Mouse (Mus musculus): ENCODE measurements at regions not wholly inside any gene's neighbourhood (a gene's known extent, or its start where the extent isn't known, plus 50 kb on each side); places are given as distances from the start of the nearest gene placed in this dataset.

DNA sequence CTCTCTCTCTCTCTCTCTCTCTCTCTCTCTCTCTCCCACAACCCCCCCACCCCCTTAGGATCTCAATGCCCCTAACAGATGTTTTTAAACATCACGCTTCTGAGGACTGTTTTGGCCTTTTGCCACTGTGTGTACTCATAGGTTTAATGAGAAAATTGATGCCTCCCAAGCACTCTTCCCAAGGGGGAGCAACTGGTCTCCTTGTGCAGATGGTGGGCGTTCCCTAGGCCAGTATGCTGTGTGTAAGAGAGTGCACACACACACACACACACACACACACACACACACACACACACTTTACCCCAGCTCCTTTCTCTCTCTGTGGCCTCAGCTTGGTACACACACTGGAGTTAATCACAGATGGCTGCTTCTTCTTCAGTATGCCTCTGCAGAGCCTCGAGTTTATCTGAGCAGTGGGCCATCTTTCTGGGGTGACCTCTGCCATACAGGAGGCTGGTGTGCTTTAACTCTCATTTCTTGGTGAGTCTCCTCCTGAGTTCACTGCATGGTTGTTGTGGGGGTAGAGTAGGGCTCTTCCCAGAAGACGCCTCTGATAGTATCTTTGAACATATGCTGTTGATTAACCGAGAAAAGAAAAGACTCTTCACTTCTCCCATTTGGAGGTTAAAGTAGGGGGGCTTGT, 236.2 kb upstream of the Jade1 start:
- TF ChIP-seq POLR2A (IDR thresholded peaks at IDR 0.05; ENCODE audit: borderline replicate concordance, extremely low read depth, insufficient read depth, insufficient read length, poor library complexity, severe bottlenecking) (no peak), CTCF (IDR thresholded peaks at IDR 0.05; ENCODE audit: borderline replicate concordance, extremely low read depth, insufficient read depth, insufficient read length) (no peak)
- DNase-seq (ENCODE audit: low read depth): peak; percentile 48

DNA sequence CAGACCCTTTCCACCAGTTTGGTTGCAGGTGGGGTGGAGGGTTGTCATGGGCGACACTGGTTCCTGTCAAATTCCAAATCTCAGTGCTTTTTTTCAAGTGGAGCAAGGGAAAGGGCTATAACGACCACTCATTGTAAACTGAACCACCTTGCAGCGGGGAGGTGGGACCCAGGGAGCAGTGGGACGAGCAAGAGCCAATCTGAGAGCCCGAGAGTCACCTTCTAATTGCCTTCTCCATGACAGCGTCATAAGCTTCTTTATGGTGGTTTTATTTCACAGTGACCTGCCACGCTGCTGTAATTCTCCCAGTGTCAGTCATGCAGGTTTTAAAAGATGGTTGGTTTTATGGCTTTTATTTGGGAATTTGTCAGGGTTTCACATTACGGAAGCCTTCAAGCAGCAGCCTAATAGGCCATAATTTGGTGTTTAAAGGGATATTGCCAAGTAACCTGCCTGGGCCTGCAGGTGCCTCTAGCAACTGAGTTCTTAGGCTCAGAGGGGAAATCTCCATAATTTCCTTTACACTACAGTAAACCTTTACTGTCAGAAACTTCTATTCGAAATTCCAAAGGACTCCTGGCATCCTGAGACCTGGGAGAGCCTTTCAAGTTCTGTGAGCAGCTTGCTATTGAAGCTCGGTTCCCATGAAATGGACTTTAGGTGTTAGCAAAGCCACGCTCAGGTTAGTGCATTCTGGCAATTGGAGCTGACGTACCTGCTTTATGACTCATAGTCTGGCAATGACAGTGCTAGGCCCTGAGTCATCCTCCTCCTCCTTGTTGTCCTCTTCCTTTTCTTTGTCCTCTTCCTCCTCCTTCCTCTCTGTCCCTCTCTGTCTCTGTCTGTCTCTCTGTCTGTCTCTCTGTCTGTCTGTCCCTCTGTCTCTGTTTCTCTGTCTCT, 235.6 kb upstream of the Pgrmc2 start:
- DNase-seq (ENCODE audit: low read depth): no peak
- no peak for TF ChIP-seq CTCF (IDR thresholded peaks at IDR 0.05; ENCODE audit: borderline replicate concordance, extremely low read depth, insufficient read depth, insufficient read length)
- no peak for TF ChIP-seq POLR2A (IDR thresholded peaks at IDR 0.05; ENCODE audit: borderline replicate concordance, extremely low read depth, insufficient read depth, insufficient read length, poor library complexity, severe bottlenecking)

DNA sequence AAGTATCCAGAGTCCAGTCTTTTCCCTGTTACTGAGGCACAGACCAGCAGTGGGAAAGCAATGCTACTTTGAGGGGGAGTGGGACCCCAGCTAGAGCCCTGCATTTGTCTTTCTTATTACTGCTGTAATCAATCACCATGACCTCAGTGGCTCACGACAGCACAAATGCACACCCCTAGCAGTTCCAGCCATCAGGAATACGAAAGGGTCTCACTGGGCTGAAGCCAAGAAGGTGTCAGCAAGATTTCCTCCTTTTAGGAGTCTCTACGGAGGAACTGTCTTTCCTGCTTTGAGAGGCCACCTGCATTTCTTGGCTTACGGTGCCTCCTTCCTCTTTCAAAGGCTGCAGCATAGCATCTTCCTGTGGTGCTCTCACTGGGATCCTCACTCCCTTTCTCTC, 234.3 kb upstream of the Pgrmc2 start:
- TF ChIP-seq POLR2A (IDR thresholded peaks at IDR 0.05; ENCODE audit: borderline replicate concordance, extremely low read depth, insufficient read depth, insufficient read length, poor library complexity, severe bottlenecking) (no peak), CTCF (IDR thresholded peaks at IDR 0.05; ENCODE audit: borderline replicate concordance, extremely low read depth, insufficient read depth, insufficient read length) (no peak)
- DNase-seq (ENCODE audit: low read depth): no peak

DNA sequence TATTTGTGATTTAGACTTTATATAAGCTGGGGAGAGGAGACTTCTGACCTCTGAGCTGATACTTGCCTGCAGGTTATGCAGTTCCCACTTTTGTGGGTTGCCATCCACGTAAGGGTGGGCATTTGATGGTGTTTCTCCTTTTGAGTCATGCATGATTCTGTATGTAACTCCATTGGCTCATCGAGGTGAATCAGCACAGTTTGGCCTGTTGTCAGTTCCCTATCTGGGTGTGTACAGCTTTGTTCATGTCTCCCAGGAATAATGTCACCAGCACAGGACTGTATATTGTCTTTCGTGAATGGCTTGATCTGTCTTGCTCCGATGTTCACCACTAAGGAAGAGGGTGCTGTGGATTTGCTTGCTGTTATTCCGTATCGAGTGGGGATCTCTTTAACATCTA, 229.6 kb upstream of the Pgrmc2 start:
- DNase-seq (ENCODE audit: low read depth): no peak
- TF ChIP-seq CTCF (IDR thresholded peaks at IDR 0.05; ENCODE audit: borderline replicate concordance, extremely low read depth, insufficient read depth, insufficient read length) (no peak), POLR2A (IDR thresholded peaks at IDR 0.05; ENCODE audit: borderline replicate concordance, extremely low read depth, insufficient read depth, insufficient read length, poor library complexity, severe bottlenecking) (no peak)

DNA sequence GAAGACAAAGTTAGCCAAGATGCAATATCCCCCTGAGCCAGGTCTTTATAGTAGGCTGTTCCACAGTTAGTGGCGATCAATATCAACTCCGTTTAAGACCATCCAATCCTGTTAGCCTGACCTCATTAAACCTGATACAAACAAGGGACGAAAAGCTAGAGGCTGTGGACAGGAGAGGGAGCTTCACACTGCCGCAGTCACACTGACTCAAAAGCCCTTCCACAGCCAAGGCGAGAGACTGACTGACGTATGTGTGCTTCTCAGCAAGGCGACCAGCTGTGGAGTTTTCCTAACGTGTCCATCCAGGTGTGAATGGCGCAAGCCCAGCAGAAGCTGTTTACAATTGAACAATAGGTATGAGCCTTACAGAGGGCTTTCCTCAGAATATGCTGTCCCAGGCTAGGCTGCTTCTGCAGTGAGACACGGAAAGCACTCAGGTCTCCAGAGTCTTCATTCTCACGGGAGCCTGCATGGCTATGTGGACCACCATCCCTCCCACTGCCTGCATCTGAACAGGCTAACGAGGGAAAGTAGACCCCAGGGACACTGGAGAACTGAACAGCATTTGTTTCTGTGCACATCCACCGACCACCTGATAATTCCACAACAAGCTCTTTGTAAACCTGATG, 224.7 kb upstream of the Pgrmc2 start:
- TF ChIP-seq CTCF (IDR thresholded peaks at IDR 0.05; ENCODE audit: borderline replicate concordance, extremely low read depth, insufficient read depth, insufficient read length) (no peak), POLR2A (IDR thresholded peaks at IDR 0.05; ENCODE audit: borderline replicate concordance, extremely low read depth, insufficient read depth, insufficient read length, poor library complexity, severe bottlenecking) (no peak)
- peak; percentile 32 for DNase-seq (ENCODE audit: low read depth)

DNA sequence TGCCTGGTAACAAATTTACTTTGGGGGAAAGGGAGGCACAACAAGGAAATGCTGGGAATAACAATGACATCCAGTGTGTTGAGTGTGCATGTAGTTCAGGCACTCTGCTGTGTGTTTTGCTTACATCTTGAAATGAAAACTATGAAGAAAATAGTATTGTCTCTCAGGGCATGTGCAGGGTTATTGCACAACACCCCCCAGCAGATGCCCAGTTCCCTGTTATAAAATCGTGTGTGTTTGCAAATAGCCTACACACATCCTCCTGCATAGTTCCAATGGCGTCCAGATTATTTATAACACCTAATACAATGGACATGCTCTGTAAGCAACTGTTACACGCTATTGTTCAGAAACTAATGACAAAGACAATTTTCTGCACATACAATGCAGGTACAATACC, 220.0 kb upstream of the Pgrmc2 start:
- TF ChIP-seq POLR2A (IDR thresholded peaks at IDR 0.05; ENCODE audit: borderline replicate concordance, extremely low read depth, insufficient read depth, insufficient read length, poor library complexity, severe bottlenecking) (no peak), CTCF (IDR thresholded peaks at IDR 0.05; ENCODE audit: borderline replicate concordance, extremely low read depth, insufficient read depth, insufficient read length) (no peak)
- DNase-seq (ENCODE audit: low read depth): no peak

DNA sequence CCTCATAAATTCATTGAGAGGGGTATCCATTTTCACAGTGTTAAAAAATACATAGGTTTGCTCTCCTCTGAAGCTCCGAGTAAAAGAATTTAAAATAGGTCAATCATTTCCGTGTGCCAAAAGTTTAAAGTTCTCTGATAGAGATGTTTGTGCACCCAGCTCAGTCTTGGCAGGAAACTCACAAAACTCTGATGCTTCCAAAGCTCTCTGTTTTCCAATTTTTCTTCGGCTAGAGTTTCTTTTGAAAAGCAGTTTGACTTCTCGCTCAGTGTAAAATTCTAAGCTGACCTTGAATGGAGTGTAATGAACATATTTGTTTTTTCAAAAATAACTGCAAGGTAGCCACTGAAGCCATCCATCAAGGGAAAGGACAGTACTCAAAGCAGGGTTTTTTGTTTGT, 215.9 kb upstream of the Pgrmc2 start:
- no peak for DNase-seq (ENCODE audit: low read depth)
- no peak for TF ChIP-seq CTCF (IDR thresholded peaks at IDR 0.05; ENCODE audit: borderline replicate concordance, extremely low read depth, insufficient read depth, insufficient read length)
- TF ChIP-seq POLR2A (IDR thresholded peaks at IDR 0.05; ENCODE audit: borderline replicate concordance, extremely low read depth, insufficient read depth, insufficient read length, poor library complexity, severe bottlenecking): no peak

DNA sequence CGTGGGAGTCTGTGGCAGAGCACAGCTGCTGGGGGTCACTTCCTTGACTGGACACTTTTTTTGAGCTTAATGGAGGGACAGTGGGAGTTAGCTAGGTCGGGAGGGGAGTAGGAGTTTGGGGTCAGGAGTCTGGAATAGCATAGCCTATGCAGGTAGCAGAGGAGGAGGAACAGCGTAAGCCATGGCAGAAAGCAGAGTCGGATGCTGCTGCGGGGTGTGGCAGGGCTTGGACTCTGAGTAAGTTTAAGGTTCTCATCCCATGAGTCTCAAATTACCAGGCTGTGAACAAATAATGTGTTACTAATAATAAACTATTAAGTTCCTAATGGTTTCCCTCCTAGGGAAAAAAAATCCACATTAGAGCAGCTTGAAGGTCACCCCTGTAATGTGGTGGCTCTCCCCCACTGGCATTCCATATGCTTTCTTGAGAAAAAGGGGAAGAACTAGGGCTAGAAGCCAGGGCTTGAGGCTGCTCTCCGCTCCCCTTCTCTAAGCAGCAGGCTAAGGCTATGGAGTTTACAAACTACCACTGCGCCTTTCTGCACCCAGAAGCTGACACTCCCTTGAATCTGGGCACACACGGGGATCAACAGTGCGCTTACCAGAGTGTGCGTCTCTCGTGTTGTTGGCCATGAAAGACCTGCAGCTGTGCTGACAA, 213.4 kb upstream of the Pgrmc2 start:
- TF ChIP-seq POLR2A (IDR thresholded peaks at IDR 0.05; ENCODE audit: borderline replicate concordance, extremely low read depth, insufficient read depth, insufficient read length, poor library complexity, severe bottlenecking): no peak

DNA sequence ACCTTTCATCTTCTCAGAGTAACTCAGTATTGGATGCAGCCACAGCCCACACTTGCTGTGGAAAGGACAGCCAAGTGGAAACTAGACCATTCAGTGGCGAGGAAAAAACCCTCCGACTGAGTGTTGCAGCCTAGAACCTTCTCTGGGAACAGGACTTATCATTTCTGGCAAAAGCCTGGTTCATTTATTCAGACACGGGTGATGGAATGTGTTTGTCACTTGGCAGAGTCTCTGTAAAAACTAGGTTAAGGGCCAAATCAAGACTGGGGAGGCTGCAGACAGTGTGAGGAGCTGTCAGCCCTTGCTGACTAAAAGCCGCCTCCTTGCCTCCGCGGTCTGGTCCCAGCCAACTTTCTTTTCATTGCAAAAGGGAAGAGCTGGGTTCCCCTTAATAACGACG, 212.3 kb upstream of the Pgrmc2 start:
- DNase-seq (ENCODE audit: low read depth): peak; percentile 43
- TF ChIP-seq POLR2A (IDR thresholded peaks at IDR 0.05; ENCODE audit: borderline replicate concordance, extremely low read depth, insufficient read depth, insufficient read length, poor library complexity, severe bottlenecking) (no peak), CTCF (IDR thresholded peaks at IDR 0.05; ENCODE audit: borderline replicate concordance, extremely low read depth, insufficient read depth, insufficient read length) (no peak)

More for the DNA sequence above, 213.4 kb upstream of the Pgrmc2 start:
- DNase-seq (ENCODE audit: low read depth): peak; percentile 13

DNA sequence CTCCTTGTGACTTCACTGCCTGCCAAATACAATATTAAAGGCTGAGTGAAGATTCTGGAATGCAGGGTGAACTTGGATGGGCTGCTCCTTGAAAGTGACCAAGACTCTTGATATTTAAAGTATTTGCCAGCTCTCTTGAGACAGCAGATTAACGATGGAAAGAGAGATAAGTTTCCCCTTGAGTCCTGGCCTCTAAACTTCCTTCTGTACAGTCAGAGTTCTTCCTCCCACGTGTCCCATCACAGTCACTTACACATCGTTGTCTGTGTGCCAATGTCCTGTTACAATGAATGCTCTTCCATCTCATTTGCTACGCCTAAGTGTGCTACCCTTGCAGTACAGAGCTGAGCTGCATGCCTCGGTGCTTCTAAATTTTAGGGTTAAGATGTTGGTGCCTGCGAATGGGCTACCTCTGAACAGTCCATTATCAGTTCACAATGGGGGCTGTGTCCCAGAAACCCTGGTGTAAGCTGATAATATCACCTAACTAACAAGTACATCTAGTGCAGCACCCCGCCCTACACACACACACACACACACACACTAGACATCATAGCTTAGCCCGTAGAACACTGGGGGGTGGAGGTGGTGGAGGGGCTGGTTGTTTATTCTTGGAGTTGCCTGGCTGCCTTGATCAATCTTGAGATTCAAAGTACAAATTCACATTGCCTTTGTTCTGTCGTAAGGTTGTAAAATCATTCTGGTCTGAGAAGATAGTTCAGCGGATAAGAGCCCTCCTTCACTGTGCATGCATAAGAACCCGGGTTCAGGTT, 207.9 kb upstream of the Pgrmc2 start:
- DNase-seq (ENCODE audit: low read depth): no peak
- TF ChIP-seq CTCF (IDR thresholded peaks at IDR 0.05; ENCODE audit: borderline replicate concordance, extremely low read depth, insufficient read depth, insufficient read length): no peak
- TF ChIP-seq POLR2A (IDR thresholded peaks at IDR 0.05; ENCODE audit: borderline replicate concordance, extremely low read depth, insufficient read depth, insufficient read length, poor library complexity, severe bottlenecking): no peak

All from brain, embryonic 14.5 days (tissue).